Mouse (Mus musculus): ENCODE results near the gene Lrat. TPM values are rescaled to one million over a fixed set of nuclear protein-coding genes. Genes with fewer than 3 reads are reported as not detected.

The Lrat gene
- polyA plus RNA-seq, 1 experiment from 2014 or later, result 0.14 TPM

DNA sequence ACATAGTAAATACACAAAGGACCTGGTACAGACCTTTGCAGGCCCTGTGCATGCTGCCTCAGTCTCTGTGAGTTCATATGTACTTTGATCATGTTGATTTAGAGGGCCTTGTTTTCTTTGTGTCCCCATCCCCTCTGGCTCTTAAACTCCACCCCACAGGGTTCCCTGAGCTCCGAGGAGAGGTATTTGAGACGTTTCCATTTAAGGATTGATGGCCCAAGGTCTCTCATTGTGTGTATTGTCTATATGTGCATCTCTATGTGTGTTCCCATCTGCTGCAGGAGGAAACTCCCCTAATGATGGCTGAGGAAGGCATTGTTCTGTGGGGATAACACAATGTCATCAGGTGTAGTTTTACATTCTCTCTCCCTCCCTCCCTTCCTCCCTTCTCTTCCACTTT, 14.9 kb downstream of the Lrat start:
- Histone ChIP-seq H3K36me3 (no peaks in the 10 kb centered on the region), H3K4me3 (no peak overlapping the region), H3K4me1 (replicated peaks) (no peaks in the 10 kb centered on the region), H3K9me3 (replicated peaks) (no peaks in the 10 kb centered on the region), H3K4me2 (no peak overlapping the region), H3K27ac (no peak overlapping the region), H3K9ac (no peak overlapping the region), H3K27me3 (no peaks in the 10 kb centered on the region)
- no peak for ATAC-seq (replicated peaks; ENCODE audit: insufficient number of reproducible peaks, insufficient read depth, low FRiP score, low read depth)
- WGBS, result 20% methylated on average over 2 of the region's 2 CpGs

DNA sequence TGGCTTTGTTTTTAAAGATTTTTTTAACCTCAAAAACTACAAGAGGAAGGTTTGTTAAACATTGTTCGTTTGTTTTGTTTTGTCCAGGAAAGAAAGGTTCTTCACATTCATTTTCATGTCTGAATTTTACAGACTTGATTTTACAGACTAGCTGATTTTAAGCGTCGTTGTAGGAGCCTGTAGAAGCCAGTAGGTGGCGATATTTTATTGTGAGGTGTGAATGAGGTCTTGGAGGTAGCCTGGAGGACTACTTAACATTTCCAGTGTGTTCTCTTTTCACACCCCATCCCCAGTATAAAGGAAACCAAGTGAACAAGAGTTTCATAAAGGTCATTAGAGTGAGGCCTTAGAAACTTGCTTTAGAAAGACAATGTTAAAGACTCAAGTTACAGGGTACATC, 26.5 kb downstream of the Lrat start:
- no peak overlapping the region for H3K4me3 ChIP-seq
- WGBS, result 4% methylated on average over 4 of the region's 4 CpGs
- ATAC-seq (replicated peaks; ENCODE audit: insufficient number of reproducible peaks, insufficient read depth, low FRiP score, low read depth), result no peak
- H3K4me1 ChIP-seq (replicated peaks), result peaks cover 14% of the 10 kb centered on the region
- H3K36me3 ChIP-seq, result no peaks in the 10 kb centered on the region
- H3K9ac ChIP-seq, result no peak overlapping the region
- no peak overlapping the region for H3K27ac ChIP-seq
- H3K27me3 ChIP-seq, result peaks cover 22% of the 10 kb centered on the region
- H3K9me3 ChIP-seq (replicated peaks), result no peaks in the 10 kb centered on the region
- no peak overlapping the region for H3K4me2 ChIP-seq

DNA sequence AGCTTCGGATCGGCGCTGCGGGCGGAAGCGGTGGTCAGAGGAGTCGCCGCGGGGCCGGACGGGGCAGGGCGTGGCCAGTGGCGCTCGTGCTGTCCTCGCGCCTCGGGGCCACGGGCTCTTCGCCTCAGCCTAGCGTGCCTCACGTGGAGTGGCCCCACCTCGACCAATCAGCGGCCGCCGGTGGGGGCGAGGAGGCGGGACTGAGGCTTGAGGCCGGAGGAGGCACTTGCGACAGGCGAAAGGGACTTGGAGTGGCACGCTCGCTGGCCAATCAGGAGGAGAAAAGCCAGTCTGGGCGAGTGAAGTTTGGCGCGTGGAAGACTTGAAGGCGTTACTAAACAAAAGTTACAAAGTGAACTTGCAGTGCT, 27.4 kb downstream of the Lrat start, which contains the start of gene Rbm46:
Rbm46 (minus strand) TSS at position 112 of the 368 bp plus-strand sequence.
- Histone ChIP-seq H3K4me2 (peak within 1 kb of the TSS; percentile 68), H3K9me3 (replicated peaks) (no peaks in the 10 kb centered on the region), H3K27ac (no peak within 1 kb of the TSS), H3K9ac (0 out of 2 replicates have a peak within 1 kb of the TSS, but pooled peaks have one; percentile 6), H3K36me3 (no peaks in the 10 kb centered on the region), H3K4me1 (replicated peaks) (peaks cover 14% of the 10 kb centered on the region), H3K4me3 (peak within 1 kb of the TSS; percentile 48), H3K27me3 (peaks cover 22% of the 10 kb centered on the region)
- 15% methylated on average over 36 of the region's 36 CpGs for WGBS
- ATAC-seq (replicated peaks; ENCODE audit: insufficient number of reproducible peaks, insufficient read depth, low FRiP score, low read depth), result peak; percentile 80

DNA sequence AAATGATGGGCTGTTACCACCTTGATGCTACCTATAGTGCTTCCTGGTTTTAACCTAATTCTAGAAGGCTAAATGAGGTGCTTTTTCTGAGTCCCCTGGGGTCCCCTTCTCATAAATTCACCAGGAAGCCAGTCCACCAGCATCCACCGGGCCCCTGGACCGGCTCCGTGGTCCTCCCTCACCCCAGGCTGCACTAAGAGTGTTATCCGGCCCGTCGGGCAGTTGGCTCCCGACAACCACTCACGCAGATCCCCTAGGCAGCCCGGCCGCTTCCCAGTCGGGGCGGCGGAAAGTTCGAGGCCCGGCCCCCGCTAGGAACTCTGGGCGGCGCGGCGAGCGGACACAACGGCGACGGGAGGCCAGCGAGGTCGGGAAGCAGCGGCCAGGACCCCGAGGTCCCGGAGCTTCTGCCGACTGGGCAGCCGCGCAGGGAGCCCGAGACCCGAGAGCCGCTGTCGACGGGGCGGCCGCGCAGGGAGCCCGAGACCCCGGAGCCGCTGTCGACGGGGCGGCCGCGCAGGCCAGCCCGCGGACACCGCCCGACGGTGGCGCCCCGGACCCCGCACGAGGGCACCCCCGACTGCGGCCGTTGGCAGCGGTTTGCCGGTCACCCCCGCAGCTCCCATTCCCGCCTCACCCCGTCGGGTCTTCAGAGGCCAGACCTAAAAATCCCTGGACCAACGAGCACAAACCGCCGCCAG, 28.0 kb downstream of the Lrat start:
- peak overlapping the region; percentile 48 for H3K4me3 ChIP-seq

DNA sequence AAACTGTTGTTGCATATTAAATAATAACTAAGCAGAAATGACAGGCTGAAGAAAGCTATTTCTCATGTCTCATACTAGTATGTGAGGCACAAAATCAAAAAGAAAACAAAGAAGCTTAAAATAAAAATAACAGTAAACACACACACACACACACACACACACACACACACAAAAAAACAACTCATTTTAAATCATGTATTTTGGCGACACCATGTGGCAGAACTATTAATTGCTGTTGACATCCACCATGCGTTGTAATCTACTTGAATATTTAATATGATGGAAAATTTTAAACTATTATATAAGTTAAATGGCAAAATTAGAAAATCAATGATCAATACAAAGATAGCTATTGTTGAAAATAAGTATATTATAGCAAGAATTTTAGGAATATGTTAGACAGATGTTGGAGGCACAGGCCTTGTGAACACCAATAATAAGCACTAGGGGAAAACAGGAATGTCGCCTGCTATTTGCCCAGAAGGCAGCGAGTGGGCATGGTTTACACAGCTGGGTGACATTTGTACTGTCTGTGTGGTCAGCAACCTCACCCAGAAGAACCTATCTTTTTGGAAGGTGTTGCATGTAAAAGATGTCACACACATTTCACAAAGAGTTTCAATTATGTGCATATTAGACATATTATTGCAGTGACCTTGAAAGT, 46.2 kb downstream of the Lrat start:
- no peak overlapping the region for H3K4me3 ChIP-seq
- no peaks in the 10 kb centered on the region for H3K4me1 ChIP-seq (replicated peaks)
- no peak overlapping the region for H3K9ac ChIP-seq
- 22% methylated on average over 4 of the region's 4 CpGs for WGBS
- no peak overlapping the region for H3K27ac ChIP-seq
- ATAC-seq (replicated peaks; ENCODE audit: insufficient number of reproducible peaks, insufficient read depth, low FRiP score, low read depth), result no peak
- H3K9me3 ChIP-seq (replicated peaks), result no peaks in the 10 kb centered on the region
- no peaks in the 10 kb centered on the region for H3K36me3 ChIP-seq
- no peak overlapping the region for H3K4me2 ChIP-seq
- no peaks in the 10 kb centered on the region for H3K27me3 ChIP-seq

More for the DNA sequence above, 28.0 kb downstream of the Lrat start:
- Histone ChIP-seq H3K36me3 (no peaks in the 10 kb centered on the region), H3K4me1 (replicated peaks) (peaks cover 14% of the 10 kb centered on the region), H3K9me3 (replicated peaks) (no peaks in the 10 kb centered on the region), H3K27me3 (peaks cover 22% of the 10 kb centered on the region), H3K27ac (no peak overlapping the region), H3K4me2 (peak overlapping the region; percentile 68), H3K9ac (0 out of 2 replicates have a peak overlapping the region, but pooled peaks have one; percentile 6)
- 17% methylated on average over 69 of the region's 69 CpGs for WGBS
- no peak for ATAC-seq (replicated peaks; ENCODE audit: insufficient number of reproducible peaks, insufficient read depth, low FRiP score, low read depth)

Other genes starting within 250 kb of the Lrat start
- 1.9 and 2.0 TPM in 2 replicates for gene Rbm46, start 27.5 kb downstream of the Lrat start, polyA plus RNA-seq (2015; fragmentation: Nextera tagmentation; extraction: Ambion mirVana)
- 0.88 and 4.0 TPM in 2 replicates for gene Fgg, start 103.8 kb upstream of the Lrat start, polyA plus RNA-seq (2015; fragmentation: Nextera tagmentation; extraction: Ambion mirVana)
- gene Fga, start 122.1 kb upstream of the Lrat start, polyA plus RNA-seq (2015; fragmentation: Nextera tagmentation; extraction: Ambion mirVana), result 0.35 and 4.2 TPM in 2 replicates
- gene Fgb, start 145.9 kb upstream of the Lrat start, polyA plus RNA-seq (2015; fragmentation: Nextera tagmentation; extraction: Ambion mirVana), result 0.33 and 2.8 TPM in 2 replicates
- 50.4 and 61.6 TPM in 2 replicates for gene Plrg1, start 151.5 kb upstream of the Lrat start, polyA plus RNA-seq (2015; fragmentation: Nextera tagmentation; extraction: Ambion mirVana)
- gene Dchs2, start 224.0 kb upstream of the Lrat start, polyA plus RNA-seq (2015; fragmentation: Nextera tagmentation; extraction: Ambion mirVana), result 0.11 and 0.22 TPM in 2 replicates